Mouse (Mus musculus) liver, embryonic 18 days (tissue): ENCODE data around the gene Ripply2. TPM values are rescaled to one million over a fixed set of nuclear protein-coding genes. Genes with fewer than 3 reads are reported as not detected.

Experiments
- polyA plus RNA-seq: library from polyadenylated mRNA; depleted of rRNA; stranded (reverse); fragments of >200 nt; gene quantifications from 2 replicates; pipeline ENCODE4 v1.2.3, GENCODE M21; 2012; rRNA removed

The Ripply2 gene
- polyA plus RNA-seq, result not detected in 2 replicates

DNA sequence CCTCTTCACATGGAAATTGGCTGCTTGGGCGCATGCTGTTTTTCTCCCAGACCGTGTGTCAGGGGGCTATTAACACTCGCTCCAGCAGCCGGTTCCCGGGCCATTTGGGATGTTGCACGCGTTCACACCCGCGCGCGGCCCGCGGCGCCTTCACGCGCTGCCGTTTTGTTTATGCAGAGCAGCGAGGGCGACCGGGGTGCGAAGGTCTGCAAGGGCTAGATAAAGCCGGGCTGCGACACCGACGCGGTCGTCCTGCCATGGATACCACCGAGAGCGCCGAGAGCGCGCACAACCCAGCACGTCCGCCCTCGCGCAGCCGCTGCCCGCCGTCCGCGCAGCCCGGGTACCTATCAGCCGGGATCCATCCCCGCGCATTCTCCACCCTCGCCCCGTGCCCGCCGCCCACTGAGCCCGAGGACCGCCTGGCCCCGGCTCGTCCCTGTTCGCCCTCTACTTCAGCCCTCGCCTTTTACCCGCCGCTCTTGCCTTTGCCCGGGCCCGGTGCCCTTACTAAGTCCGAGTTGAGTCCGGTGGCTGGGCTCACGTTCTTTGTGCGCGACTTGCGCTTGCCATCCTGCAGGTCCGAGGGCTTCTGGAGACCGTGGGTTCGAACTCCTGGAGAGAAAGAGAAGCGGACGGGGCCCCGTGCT is at the start of gene Ripply2:
TSS of gene Ripply2 (plus strand) at position 250 of the 650 bp plus-strand sequence.

DNA sequence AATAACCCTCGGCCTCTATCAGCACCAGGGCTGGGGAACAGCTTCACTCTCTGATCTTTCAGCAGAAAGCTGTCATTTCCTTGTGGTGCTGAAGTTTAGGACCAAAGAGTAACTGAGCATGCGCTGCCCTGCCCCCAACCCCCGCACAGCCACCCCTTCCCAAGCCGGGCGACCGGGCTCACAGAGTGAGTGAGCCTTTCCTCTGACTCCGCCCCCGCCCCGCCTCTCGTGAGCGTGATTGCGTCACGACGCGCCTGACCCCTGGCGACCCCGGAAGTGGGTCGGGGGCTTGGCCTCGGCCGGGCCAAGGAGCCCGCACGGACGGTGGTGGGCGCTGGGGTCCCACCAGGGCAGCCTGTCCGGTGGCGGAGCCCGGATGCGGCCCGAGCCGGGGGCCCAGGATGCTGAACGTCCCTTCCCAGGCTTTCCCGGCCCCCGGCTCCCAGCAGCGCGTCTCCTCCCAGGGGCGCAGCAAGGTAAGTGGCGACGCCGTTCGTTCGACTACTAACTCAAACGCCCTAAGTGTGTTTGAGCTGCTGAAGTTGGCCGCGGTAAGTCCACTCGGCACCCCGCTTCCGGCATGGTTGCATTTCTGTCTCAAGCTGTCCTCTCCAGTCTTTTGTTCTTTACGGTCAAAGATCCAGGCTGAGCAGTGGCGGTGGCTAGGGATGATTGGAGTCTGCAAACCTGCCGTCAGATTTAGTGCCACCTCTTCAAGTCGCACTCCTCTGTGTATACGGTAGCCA is 6.6 kb downstream of the Ripply2 start, which contains the start of gene Cyb5r4:
TSS of gene Cyb5r4 (plus strand) at position 237 of the 746 bp plus-strand sequence.

Other genes starting within 250 kb of the Ripply2 start
- gene Snap91, start 134.9 kb upstream of the Ripply2 start, polyA plus RNA-seq, result 0.02 and 0.07 TPM in 2 replicates
- 11.8 and 13.0 TPM in 2 replicates for gene Cyb5r4, start 6.5 kb downstream of the Ripply2 start, polyA plus RNA-seq
- not detected in 2 replicates for gene Mrap2, start 128.8 kb downstream of the Ripply2 start, polyA plus RNA-seq
- gene Cep162, start 240.0 kb downstream of the Ripply2 start, polyA plus RNA-seq, result 0.82 and 0.88 TPM in 2 replicates